Mouse (Mus musculus) left cerebral cortex, adult 6 months (tissue): ENCODE measurements around the gene 1810046K07Rik. TPM values are rescaled to one million over a fixed set of nuclear protein-coding genes. Genes with fewer than 3 reads are reported as not detected.

Experiments used
- long read RNA-seq, 2 experiments: library from polyadenylated mRNA; unstranded; transcript quantifications; one replicate each; pipeline ENCODE4 v2.0.0; 2019 to 2020
- polyA plus RNA-seq: library from polyadenylated mRNA; unstranded; fragments of <200 nt; fragmentation: Nextera tagmentation; gene quantifications from 2 replicates; pipeline ENCODE4 v1.2.3, GENCODE M21; 2021

Gene 1810046K07Rik
- not detected in 2 replicates for polyA plus RNA-seq
- long read RNA-seq, experiment 1, partial matches to known transcripts = 0 of 1 reads
- long read RNA-seq, experiment 1, other reads (novel, unspliced or antisense) = 1 of 1 reads
- long read RNA-seq, experiment 2 = 0 reads

DNA sequence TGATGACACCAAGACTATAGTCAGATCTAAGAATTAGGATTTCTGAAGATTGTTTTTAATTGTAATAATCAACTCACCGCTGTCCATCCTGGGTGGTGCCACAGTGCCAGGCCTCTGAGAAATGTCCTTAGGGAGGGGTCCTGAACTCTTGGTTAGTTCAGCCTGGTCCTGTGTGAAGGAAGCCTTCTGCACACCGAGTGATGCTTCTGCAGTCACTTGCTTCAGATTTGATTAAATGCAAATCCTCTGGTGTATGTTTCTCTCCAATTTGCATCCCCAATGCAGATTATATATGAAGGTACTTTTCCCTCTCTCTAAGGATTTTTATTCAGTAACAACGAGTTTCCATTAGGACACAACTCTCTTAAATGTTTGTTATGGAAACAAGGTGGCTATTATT is at the start of gene 1810046K07Rik:
Gene 1810046K07Rik (minus strand): TSS at position 187 of the 400 bp plus-strand sequence.

DNA sequence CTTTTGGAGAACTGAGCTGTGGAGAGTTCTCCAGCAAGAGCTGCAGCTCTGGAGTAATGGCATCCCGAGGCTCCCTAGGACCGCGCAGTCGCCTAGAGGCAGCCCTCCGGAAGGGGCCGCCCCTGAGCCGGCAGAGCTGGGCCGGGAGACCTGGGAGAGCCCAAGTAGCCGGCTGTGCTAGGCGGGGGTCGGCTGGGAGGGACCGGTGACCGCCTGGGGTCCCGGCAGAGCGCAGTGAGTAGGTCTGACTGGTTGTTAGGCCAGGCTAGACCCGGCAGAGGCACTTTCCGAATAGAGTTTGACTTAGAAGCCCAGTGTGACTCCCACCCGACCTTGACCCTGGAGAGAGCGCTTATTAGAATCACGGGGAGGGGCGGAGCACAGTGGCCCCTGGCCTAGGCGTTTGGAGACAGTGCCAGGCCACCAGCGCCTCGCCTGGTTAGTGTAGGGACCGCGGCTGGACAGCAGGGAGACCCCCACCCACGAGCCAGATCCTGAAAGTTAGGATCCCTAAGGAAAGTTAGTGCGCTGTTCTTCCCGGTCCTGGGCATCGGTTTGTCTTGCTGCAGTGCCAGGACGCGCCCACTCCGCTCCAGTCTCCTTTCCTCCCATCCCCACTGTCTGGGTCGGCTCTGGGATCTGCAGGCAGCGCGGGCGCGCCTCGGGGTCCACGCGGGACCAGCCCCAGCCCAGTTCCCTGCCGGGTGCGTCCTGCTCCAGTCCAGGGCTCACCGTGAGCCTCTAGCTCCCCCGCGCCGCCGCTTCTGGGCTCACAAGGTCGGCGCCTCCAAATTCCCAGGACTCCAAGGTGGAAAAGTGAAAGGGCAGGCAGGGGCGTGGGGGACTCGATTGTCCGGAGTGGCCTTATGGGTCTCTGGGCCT is 50.0 kb downstream of the 1810046K07Rik start, which contains the start of gene Colca2:
Gene Colca2 (minus strand): TSS at position 70 of the 882 bp plus-strand sequence.

Other genes starting within 250 kb of the 1810046K07Rik start
- gene 4833427G06Rik, start 226.8 kb downstream of the 1810046K07Rik start, polyA plus RNA-seq = 0.35 TPM in 1 of 2 replicates, not detected in the other
- not detected in 2 replicates for gene Gm32742, start 163.4 kb downstream of the 1810046K07Rik start, polyA plus RNA-seq
- gene Pou2af1, start 115.2 kb downstream of the 1810046K07Rik start, polyA plus RNA-seq = 0.07 TPM in 1 of 2 replicates, not detected in the other
- 0.94 and 1.3 TPM in 2 replicates for gene Colca2, start 50.3 kb downstream of the 1810046K07Rik start, polyA plus RNA-seq